Mouse (Mus musculus) heart, embryonic 14.5 days (tissue): Measurements from ENCODE around the gene Polr1c. TPM values are rescaled to one million over a fixed set of nuclear protein-coding genes. Genes with fewer than 3 reads are reported as not detected.
A peak's percentile ranks its signal among the peaks of the same experiment; 100 is the strongest.

Source experiments
- ATAC-seq: fragments of 200-750 bp; cut with Nextera tagmentation; 2 replicates; pipeline ENCODE4 v1.8.0; 2017; ENCODE audit warnings: low read depth, moderate TSS enrichment; ENCODE audit not compliant: insufficient number of reproducible peaks, insufficient read depth, low FRiP score
- H3K27ac ChIP-seq, 2 experiments: fragments of 200-500 bp in 1 of 2; fragments of 300-500 bp in 1 of 2; sonication (generic) in 1 of 2; replicated peaks in 1 of 2; 2 replicates each; pipeline ENCODE4 v1.5.1; 2012 to 2014; ENCODE audit warnings: low read depth in 2 of 2, low read length in 2 of 2, control low read depth in 1 of 2, mild to moderate bottlenecking in 1 of 2, mixed read lengths in 1 of 2; ENCODE audit not compliant: control insufficient read depth in 1 of 2, insufficient read depth in 1 of 2
- H3K27me3 ChIP-seq: fragments of 300-500 bp; sonication (generic); 2 replicates; pipeline ENCODE4 v1.6.1; 2014; ENCODE audit warnings: mild to moderate bottlenecking, low read length, control low read depth; ENCODE audit not compliant: control insufficient read depth, insufficient read depth
- H3K36me3 ChIP-seq: fragments of 300-500 bp; sonication (generic); 2 replicates; pipeline ENCODE4 v1.6.1; 2014; ENCODE audit warnings: mild to moderate bottlenecking, control low read depth, low read length, mixed read lengths; ENCODE audit not compliant: control insufficient read depth, insufficient read depth
- H3K4me1 ChIP-seq, 2 experiments: fragments of 200-500 bp in 1 of 2; fragments of 300-500 bp in 1 of 2; sonication (generic) in 1 of 2; 2 replicates each; pipeline ENCODE4 v1.6.1; 2012 to 2014; ENCODE audit warnings: low read length in 2 of 2, control low read depth in 1 of 2, mixed read lengths in 1 of 2; ENCODE audit not compliant: control insufficient read depth in 2 of 2, insufficient read depth in 2 of 2
- H3K4me2 ChIP-seq: fragments of 300-500 bp; sonication (generic); 2 replicates; pipeline ENCODE4 v1.6.1; 2014; ENCODE audit warnings: mild to moderate bottlenecking, low read length
- H3K4me3 ChIP-seq, 2 experiments: fragments of 200-500 bp in 1 of 2; fragments of 300-500 bp in 1 of 2; sonication (generic) in 1 of 2; 2 replicates each; pipeline ENCODE4 v1.5.1; 2012 to 2014; ENCODE audit warnings: low read length in 2 of 2, mild to moderate bottlenecking in 2 of 2, control low read depth in 1 of 2, low read depth in 1 of 2, moderate library complexity in 1 of 2; ENCODE audit not compliant: control insufficient read depth in 1 of 2, insufficient read depth in 1 of 2
- H3K9ac ChIP-seq: fragments of 300-500 bp; sonication (generic); 2 replicates; pipeline ENCODE4 v1.6.1; 2014; ENCODE audit warnings: mild to moderate bottlenecking, low read length
- H3K9me3 ChIP-seq: fragments of 300-500 bp; sonication (generic); 2 replicates; pipeline ENCODE4 v1.6.1; 2016; ENCODE audit warnings: low read length, control low read depth; ENCODE audit not compliant: control insufficient read depth
- WGBS: fragments of 180-500 bp; shearing (Covaris S2); extraction: QIAGEN DNeasy Blood & Tissue Kit; methylation state at CpG from one replicate; pipeline ENCODE4 v1.1.7; 2014; 5-methylcytosine and 5-hydroxymethylcytosine counted together
- polyA plus RNA-seq: library from polyadenylated mRNA; unstranded; fragments of >200 nt; fragmentation: Nextera tagmentation; extraction: Ambion mirVana; gene quantifications from 2 replicates; pipeline ENCODE4 v1.2.1, GENCODE M21; 2014

Gene Polr1c
- polyA plus RNA-seq, 1 experiment from 2014 or later: 48.7 TPM

- WGBS: 19% methylated on average over 1 of the region's 1 CpGs
Measured at GRCm38 (mm10) chr17:46273803-46274236, 26.0 kb upstream of the Polr1c start.

GRCm38 (mm10) chr17:46272675-46273074, 24.8 kb upstream of the Polr1c start:
- Histone ChIP-seq H3K9ac (no peak overlapping the region), H3K9me3 (no peaks in the 10 kb centered on the region), H3K4me3 (no peak overlapping the region), H3K4me2 (no peak overlapping the region), H3K36me3 (peaks cover 57% of the 10 kb centered on the region), H3K27me3 (no peaks in the 10 kb centered on the region), H3K27ac (no peak overlapping the region), H3K4me1 (peaks cover 26 to 37% of the 10 kb centered on the region in 2 experiments)
- 73% methylated on average over 5 of the region's 5 CpGs for WGBS
- ATAC-seq: no peak

More at GRCm38 (mm10) chr17:46273803-46274236, 26.0 kb upstream of the Polr1c start:
- Histone ChIP-seq H3K27ac (peak overlapping the region; percentile 46 to 75), H3K36me3 (peaks cover 61% of the 10 kb centered on the region), H3K4me1 (peaks cover 30 to 43% of the 10 kb centered on the region in 2 experiments), H3K4me3 (no peak overlapping the region), H3K27me3 (no peaks in the 10 kb centered on the region), H3K9me3 (no peaks in the 10 kb centered on the region), H3K4me2 (0 out of 2 replicates have a peak overlapping the region, but pooled peaks have one; percentile 3), H3K9ac (no peak overlapping the region)
- 0 out of 2 replicates have a peak, but pooled peaks have one; percentile 8 for ATAC-seq

- no peak for ATAC-seq
- H3K27me3 ChIP-seq: no peaks in the 10 kb centered on the region
- peaks cover 26 to 31% of the 10 kb centered on the region in 2 experiments for H3K4me1 ChIP-seq
- H3K9ac ChIP-seq: no peak overlapping the region
- no peak overlapping the region for H3K27ac ChIP-seq
- H3K4me3 ChIP-seq: no peak overlapping the region
- no peak overlapping the region for H3K4me2 ChIP-seq
- 78% methylated on average over 2 of the region's 2 CpGs for WGBS
- H3K9me3 ChIP-seq: no peaks in the 10 kb centered on the region
- peaks cover 55% of the 10 kb centered on the region for H3K36me3 ChIP-seq
Measured at GRCm38 (mm10) chr17:46272058-46272457, 24.2 kb upstream of the Polr1c start.

GRCm38 (mm10) chr17:46269771-46270534, 22.1 kb upstream of the Polr1c start:
- ATAC-seq: no peak; the same call in 1 of the 2 replicates
- Histone ChIP-seq H3K9ac (0 out of 2 replicates have a peak overlapping the region, but pooled peaks have one; percentile 12), H3K4me3 (no peak overlapping the region), H3K27me3 (no peaks in the 10 kb centered on the region), H3K27ac (no peak overlapping the region), H3K4me1 (peaks cover 24 to 39% of the 10 kb centered on the region in 2 experiments), H3K36me3 (peaks cover 69% of the 10 kb centered on the region), H3K4me2 (no peak overlapping the region), H3K9me3 (no peaks in the 10 kb centered on the region)
- WGBS: 81% methylated on average over 19 of the region's 19 CpGs

- Histone ChIP-seq H3K27me3 (no peaks in the 10 kb centered on the region), H3K9ac (no peak overlapping the region; the same call in 1 of the 2 replicates), H3K4me2 (no peak overlapping the region), H3K4me1 (peaks cover 15 to 23% of the 10 kb centered on the region in 2 experiments; a peak in 3 of 4 replicates), H3K4me3 (no peak overlapping the region), H3K27ac (no peak overlapping the region), H3K36me3 (peaks cover 77% of the 10 kb centered on the region), H3K9me3 (no peaks in the 10 kb centered on the region)
- ATAC-seq: no peak
- WGBS: 62% methylated on average over 10 of the region's 10 CpGs
Measured at GRCm38 (mm10) chr17:46268026-46268720, 20.3 kb upstream of the Polr1c start.

GRCm38 (mm10) chr17:46267511-46267910, 19.7 kb upstream of the Polr1c start:
- WGBS: 78% methylated on average over 7 of the region's 7 CpGs
- Histone ChIP-seq H3K4me1 (peaks cover 13 to 17% of the 10 kb centered on the region in 2 experiments; a peak in 3 of 4 replicates), H3K27ac (no peak overlapping the region), H3K36me3 (peaks cover 82% of the 10 kb centered on the region), H3K9ac (no peak overlapping the region; the same call in 1 of the 2 replicates), H3K9me3 (no peaks in the 10 kb centered on the region), H3K27me3 (no peaks in the 10 kb centered on the region), H3K4me3 (no peak overlapping the region), H3K4me2 (no peak overlapping the region)
- no peak for ATAC-seq

- Histone ChIP-seq H3K9ac (no peak overlapping the region), H3K36me3 (peaks cover 85% of the 10 kb centered on the region), H3K4me1 (peaks cover 10 to 13% of the 10 kb centered on the region in 2 experiments; a peak in 3 of 4 replicates), H3K27me3 (no peaks in the 10 kb centered on the region), H3K4me2 (no peak overlapping the region), H3K9me3 (no peaks in the 10 kb centered on the region), H3K27ac (no peak overlapping the region), H3K4me3 (no peak overlapping the region)
- ATAC-seq: no peak
- WGBS: 73% methylated on average over 6 of the region's 6 CpGs
Measured at GRCm38 (mm10) chr17:46266986-46267385, 19.1 kb upstream of the Polr1c start.
